Mouse (Mus musculus) heart, embryonic 12.5 days (tissue): ENCODE data around the gene Cst8. TPM values are rescaled to one million over a fixed set of nuclear protein-coding genes. Genes with fewer than 3 reads are reported as not detected.
"Not testable (repeated sequence)": the region's sequence is repeated elsewhere in the genome, so short reads cannot be mapped to it uniquely, and the experiment has no call there.

Experiments
- ATAC-seq: fragments of 200-750 bp; cut with Nextera tagmentation; 2 replicates; pipeline ENCODE4 v1.8.0; 2017; ENCODE audit warnings: moderate TSS enrichment, moderate library complexity; ENCODE audit not compliant: insufficient number of reproducible peaks, low FRiP score
- H3K27ac ChIP-seq: fragments of 300-500 bp; sonication (generic); 2 replicates; pipeline ENCODE4 v1.5.1; 2016; ENCODE audit warnings: mild to moderate bottlenecking, moderate library complexity; ENCODE audit not compliant: poor library complexity, severe bottlenecking
- H3K27me3 ChIP-seq: fragments of 300-500 bp; sonication (generic); replicated peaks from 2 replicates; pipeline ENCODE4 v1.6.1; 2016; ENCODE audit warnings: mild to moderate bottlenecking, moderate library complexity
- H3K36me3 ChIP-seq: fragments of 300-500 bp; sonication (generic); 2 replicates; pipeline ENCODE4 v1.6.1; 2016; ENCODE audit warnings: mild to moderate bottlenecking, moderate library complexity
- H3K4me1 ChIP-seq: fragments of 300-500 bp; sonication (generic); replicated peaks from 2 replicates; pipeline ENCODE4 v1.6.1; 2016; ENCODE audit warnings: mild to moderate bottlenecking
- H3K4me2 ChIP-seq: fragments of 300-500 bp; sonication (generic); 2 replicates; pipeline ENCODE4 v1.6.1; 2016; ENCODE audit warnings: mild to moderate bottlenecking, moderate library complexity
- H3K4me3 ChIP-seq: fragments of 300-500 bp; sonication (generic); 2 replicates; pipeline ENCODE4 v1.5.1; 2016; ENCODE audit warnings: mild to moderate bottlenecking
- H3K9ac ChIP-seq: fragments of 300-500 bp; sonication (generic); 2 replicates; pipeline ENCODE4 v1.6.1; 2016; ENCODE audit warnings: mild to moderate bottlenecking, moderate library complexity
- H3K9me3 ChIP-seq: fragments of 300-500 bp; sonication (generic); replicated peaks from 2 replicates; pipeline ENCODE4 v1.6.1; 2016; ENCODE audit warnings: mild to moderate bottlenecking, moderate library complexity
- WGBS: fragments of 180-500 bp; shearing (Covaris S2); methylation state at CpG from one replicate; pipeline ENCODE4 v1.1.7; 2016; 5-methylcytosine and 5-hydroxymethylcytosine counted together
- polyA plus RNA-seq: library from polyadenylated mRNA; unstranded; fragments of >200 nt; fragmentation: Nextera tagmentation; extraction: Ambion mirVana; gene quantifications from 2 replicates; pipeline ENCODE4 v1.2.1, GENCODE M21; 2016

Cst8 gene
- polyA plus RNA-seq = not detected in 2 replicates

DNA sequence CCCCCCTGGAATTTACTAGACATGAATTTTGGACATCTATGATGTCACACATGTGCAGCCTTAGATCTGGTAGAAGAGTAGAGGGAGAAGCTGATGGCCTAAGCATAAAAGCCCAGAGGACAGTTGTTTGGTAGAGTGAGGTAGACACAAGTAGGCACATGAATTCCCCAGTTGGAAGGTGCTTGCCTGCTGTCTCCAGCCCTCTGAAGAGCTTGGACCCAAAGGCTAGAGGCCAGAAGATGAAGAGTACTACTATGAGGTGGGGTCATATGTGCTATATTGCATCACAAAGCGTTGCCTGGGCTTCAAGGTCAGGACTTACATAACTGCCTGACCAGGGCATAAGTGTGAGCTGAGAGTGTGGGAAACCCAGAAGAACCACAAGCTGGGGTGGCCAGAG lies at the start of gene Cst8:
TSS of gene Cst8 (plus strand) at position 301 of the 400 bp plus-strand sequence.
- 77% methylated on average over 1 of the region's 1 CpGs for WGBS
- Histone ChIP-seq H3K4me1 (peaks cover 10% of the 10 kb centered on the region; the same call in 1 of the 2 replicates), H3K9me3 (no peaks in the 10 kb centered on the region), H3K36me3 (no peaks in the 10 kb centered on the region), H3K27me3 (no peaks in the 10 kb centered on the region), H3K9ac (no peak within 1 kb of the TSS), H3K4me2 (no peak within 1 kb of the TSS), H3K4me3 (no peak within 1 kb of the TSS), H3K27ac (no peak within 1 kb of the TSS)
- no peak for ATAC-seq

DNA sequence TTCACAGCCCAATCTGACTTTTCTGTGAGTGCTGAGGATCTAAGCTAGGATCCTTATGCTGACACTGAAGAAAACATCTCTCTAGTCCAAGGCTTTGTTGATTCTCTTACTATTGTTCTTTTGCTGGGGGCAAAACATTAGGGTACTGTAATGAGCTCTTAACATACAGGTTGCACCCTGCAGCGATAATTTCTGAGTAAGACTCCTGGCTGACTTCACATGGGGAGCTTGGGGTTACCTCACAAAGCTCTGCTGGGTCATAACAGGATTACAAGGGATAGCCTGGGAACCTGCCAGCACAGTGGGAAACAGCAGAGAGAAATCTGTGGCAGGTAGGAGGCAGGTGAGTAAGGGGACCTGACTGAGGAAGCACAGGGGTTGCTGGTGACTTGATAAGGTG lies 48.5 kb upstream of the Cst8 start, which contains the start of gene Cstl1:
TSS of gene Cstl1 (plus strand) at position 301 of the 400 bp plus-strand sequence.
- no peaks in the 10 kb centered on the region for H3K4me1 ChIP-seq
- no peak within 1 kb of the TSS for H3K9ac ChIP-seq
- no peak for ATAC-seq
- H3K27me3 ChIP-seq = no peaks in the 10 kb centered on the region
- no peak within 1 kb of the TSS for H3K4me2 ChIP-seq
- 80% methylated on average over 1 of the region's 1 CpGs for WGBS
- H3K4me3 ChIP-seq = no peak within 1 kb of the TSS
- H3K9me3 ChIP-seq = no peaks in the 10 kb centered on the region
- H3K36me3 ChIP-seq = no peaks in the 10 kb centered on the region
- no peak within 1 kb of the TSS for H3K27ac ChIP-seq

GRCm38 (mm10) chr2:148751893-148752813 lies 46.4 kb upstream of the Cst8 start:
- H3K27ac ChIP-seq = no peak overlapping the region
- H3K4me1 ChIP-seq = no peaks in the 10 kb centered on the region
- 0 out of 2 replicates have a peak, but pooled peaks have one; percentile 25 for ATAC-seq
- H3K27me3 ChIP-seq = no peaks in the 10 kb centered on the region
- WGBS = 14% methylated on average over 15 of the region's 15 CpGs
- peak overlapping the region; percentile 36 for H3K4me3 ChIP-seq
- no peaks in the 10 kb centered on the region for H3K9me3 ChIP-seq
- no peak overlapping the region for H3K9ac ChIP-seq
- H3K36me3 ChIP-seq = no peaks in the 10 kb centered on the region
- peak overlapping the region; percentile 69 for H3K4me2 ChIP-seq

GRCm38 (mm10) chr2:148754310-148754846 lies 44.2 kb upstream of the Cst8 start:
- Histone ChIP-seq H3K4me2 (no peak overlapping the region), H3K9me3 (no peaks in the 10 kb centered on the region), H3K4me1 (no peaks in the 10 kb centered on the region), H3K27ac (no peak overlapping the region), H3K27me3 (no peaks in the 10 kb centered on the region), H3K4me3 (no peak overlapping the region), H3K9ac (no peak overlapping the region), H3K36me3 (no peaks in the 10 kb centered on the region)
- ATAC-seq = no peak
- 55% methylated on average over 1 of the region's 1 CpGs for WGBS

- Histone ChIP-seq H3K27me3 (no peaks in the 10 kb centered on the region), H3K36me3 (no peaks in the 10 kb centered on the region), H3K4me2 (no peak overlapping the region), H3K27ac (no peak overlapping the region), H3K4me1 (no peaks in the 10 kb centered on the region), H3K9ac (no peak overlapping the region), H3K9me3 (no peaks in the 10 kb centered on the region), H3K4me3 (no peak overlapping the region)
- ATAC-seq = no peak
- WGBS = 96% methylated on average over 1 of the region's 1 CpGs
These were observed 34.8 kb upstream of the Cst8 start for GRCm38 (mm10) chr2:148763648-148764388.

- H3K4me1 ChIP-seq, H3K27me3 ChIP-seq, H3K27ac ChIP-seq, H3K36me3 ChIP-seq, H3K9me3 ChIP-seq, H3K4me2 ChIP-seq, ATAC-seq, H3K4me3 ChIP-seq, H3K9ac ChIP-seq: not testable (repeated sequence)
- WGBS = 69% methylated on average over 4 of the region's 4 CpGs
These were observed 27.2 kb upstream of the Cst8 start, which contains the start of gene Cst11 for GRCm38 (mm10) chr2:148771397-148771796. Gene Cst11 (minus strand): TSS chr2:148771497.

DNA sequence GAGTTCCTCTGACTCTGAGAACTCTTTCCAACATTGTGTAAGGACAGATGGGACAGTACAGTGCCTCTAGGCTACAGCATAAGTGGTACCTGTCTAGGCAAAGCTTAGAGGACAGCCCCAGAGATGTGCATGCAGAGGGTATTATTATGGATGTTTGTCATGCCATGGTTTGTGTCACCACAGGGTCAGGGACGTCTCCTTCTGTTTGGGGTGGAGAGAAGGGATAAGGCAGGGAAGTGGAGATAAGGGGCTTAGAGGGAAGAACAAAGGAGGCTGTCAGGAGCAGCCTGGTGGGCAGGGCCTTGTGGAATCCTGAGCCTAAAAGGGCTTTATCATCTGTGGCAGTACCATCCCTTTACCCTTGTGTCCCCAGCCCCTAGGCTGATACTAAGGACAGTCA lies 16.9 kb upstream of the Cst8 start, which contains the start of gene 8030411F24Rik:
TSS of gene 8030411F24Rik (plus strand) at position 301 of the 400 bp plus-strand sequence.
- Histone ChIP-seq H3K4me2 (no peak within 1 kb of the TSS), H3K4me1 (no peaks in the 10 kb centered on the region), H3K9me3 (no peaks in the 10 kb centered on the region), H3K4me3 (no peak within 1 kb of the TSS), H3K9ac (no peak within 1 kb of the TSS), H3K27ac (no peak within 1 kb of the TSS), H3K27me3 (no peaks in the 10 kb centered on the region), H3K36me3 (no peaks in the 10 kb centered on the region)
- no peak for ATAC-seq
- WGBS = 0% methylated on average over 1 of the region's 1 CpGs

GRCm38 (mm10) chr2:148789142-148789541 lies 9.4 kb upstream of the Cst8 start, which contains the start of gene Cst12:
Gene Cst12 (plus strand): TSS chr2:148789361.
- no peak within 1 kb of the TSS for H3K4me3 ChIP-seq
- no peaks in the 10 kb centered on the region for H3K36me3 ChIP-seq
- no peak within 1 kb of the TSS for H3K4me2 ChIP-seq
- no peak within 1 kb of the TSS for H3K9ac ChIP-seq
- H3K27ac ChIP-seq = no peak within 1 kb of the TSS
- no peak for ATAC-seq
- WGBS = 81% methylated on average over 6 of the region's 6 CpGs
- H3K27me3 ChIP-seq = no peaks in the 10 kb centered on the region
- H3K9me3 ChIP-seq = no peaks in the 10 kb centered on the region
- no peaks in the 10 kb centered on the region for H3K4me1 ChIP-seq

GRCm38 (mm10) chr2:148801491-148801921 lies 2.9 kb downstream of the Cst8 start:
- no peaks in the 10 kb centered on the region for H3K36me3 ChIP-seq
- no peak overlapping the region for H3K4me2 ChIP-seq
- H3K27me3 ChIP-seq = no peaks in the 10 kb centered on the region
- peak; percentile 29; the same call in 1 of the 2 replicates for ATAC-seq
- no peak overlapping the region for H3K4me3 ChIP-seq
- peaks cover 10% of the 10 kb centered on the region; the same call in 1 of the 2 replicates for H3K4me1 ChIP-seq
- no peak overlapping the region for H3K9ac ChIP-seq
- H3K27ac ChIP-seq = no peak overlapping the region
- no peaks in the 10 kb centered on the region for H3K9me3 ChIP-seq
- 44% methylated on average over 3 of the region's 3 CpGs for WGBS

- Histone ChIP-seq H3K4me2 (no peak overlapping the region), H3K9me3 (no peaks in the 10 kb centered on the region), H3K4me3 (no peak overlapping the region), H3K4me1 (peaks cover under 1% of the 10 kb centered on the region; the same call in 1 of the 2 replicates), H3K9ac (no peak overlapping the region), H3K27me3 (no peaks in the 10 kb centered on the region), H3K36me3 (no peaks in the 10 kb centered on the region), H3K27ac (no peak overlapping the region)
- WGBS = 78% methylated on average over 6 of the region's 6 CpGs
- no peak for ATAC-seq
These were observed 8.1 kb downstream of the Cst8 start for GRCm38 (mm10) chr2:148806696-148807095.

- no peak within 1 kb of the TSS for H3K4me2 ChIP-seq
- no peaks in the 10 kb centered on the region for H3K36me3 ChIP-seq
- no peaks in the 10 kb centered on the region for H3K9me3 ChIP-seq
- H3K4me3 ChIP-seq = no peak within 1 kb of the TSS
- no peak within 1 kb of the TSS for H3K9ac ChIP-seq
- H3K27ac ChIP-seq = no peak within 1 kb of the TSS
- ATAC-seq = no peak
- H3K27me3 ChIP-seq = no peaks in the 10 kb centered on the region
- no peaks in the 10 kb centered on the region for H3K4me1 ChIP-seq
These were observed 21.3 kb downstream of the Cst8 start, which contains the start of gene Cst13 for GRCm38 (mm10) chr2:148819909-148820308. Gene Cst13 (plus strand): TSS chr2:148820081.
